Mouse (Mus musculus) ES-E14 (cell line): ENCODE measurements around the gene Kifc5b.

Experiments used
- CHD2 ChIP-seq: IDR thresholded peaks from 2 replicates; pipeline ENCODE4 v1.6.1; 2014; ENCODE audit warnings: mild to moderate bottlenecking, low read depth, low read length, inconsistent platforms
- HCFC1 ChIP-seq: IDR thresholded peaks from 2 replicates; pipeline ENCODE4 v1.6.1; 2012; ENCODE audit warnings: low read length, inconsistent platforms, borderline replicate concordance; ENCODE audit not compliant: insufficient read depth
- MAFK ChIP-seq: IDR thresholded peaks from 2 replicates; pipeline ENCODE4 v1.6.1; 2014; ENCODE audit warnings: mild to moderate bottlenecking, low read depth, low read length, inconsistent platforms; ENCODE audit not compliant: insufficient read depth
- ZC3H11A ChIP-seq: IDR thresholded peaks from 2 replicates; pipeline ENCODE4 v1.6.1; 2012; ENCODE audit warnings: low read depth, mild to moderate bottlenecking, inconsistent platforms, low read length, borderline replicate concordance

- no peak for TF ChIP-seq ZC3H11A
- TF ChIP-seq MAFK = no peak
- no peak for TF ChIP-seq CHD2
- TF ChIP-seq HCFC1 = no peak
Observed at GRCm38 (mm10) chr17:26904320-26904719, 12.6 kb upstream of the Kifc5b start.
